Mouse (Mus musculus) layer of hippocampus, adult 8-10 months (tissue): ENCODE measurements at regions not wholly inside any gene's neighbourhood (a gene's known extent, or its start where the extent isn't known, plus 50 kb on each side); places are given as distances from the start of the nearest gene placed in this dataset.
A peak's percentile ranks its signal among the peaks of the same experiment; 100 is the strongest.

ENCODE experiments used
- DNase-seq, 2 experiments: peaks; one replicate each; pipeline ENCODE4 v3.0.0; 2022; ENCODE audit warnings: low spot score in 2 of 2

GRCm38 (mm10) chr17:74920056-74920455 lies 85.3 kb upstream of the Ltbp1 start:
- no peak for DNase-seq

GRCm38 (mm10) chr17:74921413-74921812 lies 84.0 kb upstream of the Ltbp1 start:
- no peak for DNase-seq

- DNase-seq = no peak
These were observed 83.4 kb upstream of the Ltbp1 start for GRCm38 (mm10) chr17:74922016-74922415.

- peak in 1 of 2 experiments; percentile 4 for DNase-seq
These were observed 82.8 kb upstream of the Ltbp1 start for GRCm38 (mm10) chr17:74922591-74922990.

- no peak for DNase-seq
These were observed 82.3 kb upstream of the Ltbp1 start for GRCm38 (mm10) chr17:74923101-74923500.

GRCm38 (mm10) chr17:74925131-74925530 lies 80.2 kb upstream of the Ltbp1 start:
- DNase-seq = no peak

- no peak for DNase-seq
These were observed 77.4 kb upstream of the Ltbp1 start for GRCm38 (mm10) chr17:74927981-74928380.

GRCm38 (mm10) chr17:74931540-74931939 lies 73.8 kb upstream of the Ltbp1 start:
- DNase-seq = no peak

GRCm38 (mm10) chr17:74941393-74941792 lies 64.0 kb upstream of the Ltbp1 start:
- no peak for DNase-seq

GRCm38 (mm10) chr17:74942984-74943801 lies 62.2 kb upstream of the Ltbp1 start:
- no peak for DNase-seq

GRCm38 (mm10) chr17:74943802-74944193 lies 61.6 kb upstream of the Ltbp1 start:
- no peak for DNase-seq

GRCm38 (mm10) chr17:74945149-74945548 lies 60.2 kb upstream of the Ltbp1 start:
- DNase-seq = no peak

- no peak for DNase-seq
These were observed 56.9 kb upstream of the Ltbp1 start for GRCm38 (mm10) chr17:74948476-74948875.

- no peak for DNase-seq
These were observed 55.1 kb upstream of the Ltbp1 start for GRCm38 (mm10) chr17:74950316-74950715.

GRCm38 (mm10) chr17:74954988-74955387 lies 50.4 kb upstream of the Ltbp1 start:
- no peak for DNase-seq
